Comparison of ENCODE assay signal across 24 mouse cellular contexts in the genomic region with DNA sequence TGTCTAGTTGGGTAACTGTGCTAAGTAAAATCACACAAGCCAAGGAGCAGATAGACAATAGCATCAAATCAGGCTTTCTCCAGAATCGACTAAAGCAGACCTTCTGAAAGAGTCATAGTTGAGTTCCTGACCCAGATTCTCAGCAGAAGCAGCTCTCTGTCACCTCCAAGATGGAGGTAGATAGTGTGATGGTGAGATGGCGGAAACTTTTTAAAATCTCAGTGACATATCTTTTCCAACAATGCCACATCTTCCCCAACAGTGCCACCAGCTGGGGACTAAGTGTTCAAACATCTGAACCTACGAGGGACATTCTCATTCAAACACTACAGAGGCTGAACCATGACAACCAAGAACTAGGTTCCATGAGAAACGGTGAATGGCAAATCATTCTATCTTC. TPM values are rescaled to one million over a fixed set of nuclear protein-coding genes. Genes with fewer than 3 reads are reported as not detected.
DNase-seq lines count a peak whose midpoint lies in the region; ATAC-seq and TF ChIP-seq lines count a peak whose summit lies in the region.
"Had no signal": no experiment of that assay in that cellular context is flagged by ENCODE, and none has a peak within 500 bp of the region (broad histone marks: within the 10 kb centered on the region; RNA-seq: fewer than 3 reads in every experiment).

No protein-coding gene starts in this region.

- 95% methylated on average over 4 of the region's 4 CpGs for WGBS in forebrain, postnatal 0 days
- WGBS in forebrain, embryonic 11.5 days: 93% methylated on average over 4 of the region's 4 CpGs
- 96% methylated on average over 4 of the region's 4 CpGs for WGBS in kidney, postnatal 0 days
- WGBS in midbrain, postnatal 0 days: 95% methylated on average over 4 of the region's 4 CpGs
- WGBS in midbrain, embryonic 13.5 days: 95% methylated on average over 4 of the region's 4 CpGs

- TF ChIP-seq CTCF in forebrain, postnatal 0 days (IDR thresholded peaks at IDR 0.05; ENCODE audit: low read depth): 0 out of 2 replicates have a peak, but pooled peaks have one; percentile 8
- 0 out of 2 replicates have a peak, but pooled peaks have one; percentile 4 for TF ChIP-seq CTCF in kidney, postnatal 0 days (IDR thresholded peaks at IDR 0.05; ENCODE audit: low read depth)
- peak; percentile 35; the same call in 1 of the 2 replicates for TF ChIP-seq CTCF in midbrain, postnatal 0 days (IDR thresholded peaks at IDR 0.05)

- no peaks in the 10 kb centered on the region for H3K9me3 ChIP-seq in forebrain, postnatal 0 days (ENCODE audit: low read length)
- no peaks in the 10 kb centered on the region for H3K9me3 ChIP-seq in forebrain, embryonic 11.5 days (ENCODE audit: control insufficient read depth, low read length)
- no peaks in the 10 kb centered on the region for H3K9me3 ChIP-seq in kidney, postnatal 0 days (replicated peaks; ENCODE audit: low read length)
- no peaks in the 10 kb centered on the region for H3K9me3 ChIP-seq in midbrain, postnatal 0 days (ENCODE audit: low read length)
- no peaks in the 10 kb centered on the region for H3K9me3 ChIP-seq in midbrain, embryonic 13.5 days
- H3K9me3 ChIP-seq: embryonic facial prominence, embryonic 10.5 days; embryonic facial prominence, embryonic 15.5 days; forebrain, embryonic 13.5 days; heart, embryonic 10.5 days; heart, embryonic 15.5 days; intestine, embryonic 15.5 days; liver, embryonic 15.5 days; neural tube, embryonic 13.5 days had no signal

- H3K27me3 ChIP-seq in forebrain, postnatal 0 days (ENCODE audit: insufficient read depth, low read length): no peaks in the 10 kb centered on the region
- H3K27me3 ChIP-seq in forebrain, embryonic 11.5 days (ENCODE audit: control insufficient read depth, insufficient read depth, low read length): no peaks in the 10 kb centered on the region
- H3K27me3 ChIP-seq in kidney, postnatal 0 days (ENCODE audit: insufficient read depth, low read length): no peaks in the 10 kb centered on the region
- no peaks in the 10 kb centered on the region for H3K27me3 ChIP-seq in midbrain, postnatal 0 days (ENCODE audit: insufficient read depth, low read length)
- no peaks in the 10 kb centered on the region for H3K27me3 ChIP-seq in midbrain, embryonic 13.5 days
- H3K27me3 ChIP-seq: embryonic facial prominence, embryonic 15.5 days; forebrain, embryonic 13.5 days; heart, embryonic 15.5 days; intestine, embryonic 15.5 days; liver, embryonic 15.5 days; neural tube, embryonic 13.5 days had no signal

- 0 out of 2 replicates have a peak, but pooled peaks cover 3% of the 10 kb centered on the region for H3K4me1 ChIP-seq in forebrain, postnatal 0 days (ENCODE audit: insufficient read depth)
- H3K4me1 ChIP-seq in forebrain, embryonic 11.5 days (replicated peaks; ENCODE audit: control insufficient read depth, insufficient read depth, low read length): peaks cover 2% of the 10 kb centered on the region; the same call in 1 of the 2 replicates
- H3K4me1 ChIP-seq in kidney, postnatal 0 days (replicated peaks; ENCODE audit: insufficient read depth, low read length): no peaks in the 10 kb centered on the region
- no peaks in the 10 kb centered on the region for H3K4me1 ChIP-seq in midbrain, postnatal 0 days (ENCODE audit: insufficient read depth, low read length)
- H3K4me1 ChIP-seq in midbrain, embryonic 13.5 days (replicated peaks): peaks cover 15% of the 10 kb centered on the region
- H3K4me1 ChIP-seq: embryonic facial prominence, embryonic 15.5 days; heart, embryonic 15.5 days had no signal

- DNase-seq in forebrain, postnatal 0 days: no peak
- DNase-seq in forebrain, embryonic 11.5 days (ENCODE audit: low spot score): no peak
- DNase-seq in kidney, postnatal 0 days (ENCODE audit: low spot score): no peak
- DNase-seq in kidney, postnatal 10 days: no peak
- DNase-seq in midbrain, postnatal 0 days (ENCODE audit: low spot score): no peak
- DNase-seq in right cerebral cortex, postnatal 10 days (ENCODE audit: low spot score in 2 of 2): no peak
- DNase-seq: adrenal gland, adult 8-10 months; cerebellum, adult 2 months; cerebellum, postnatal 14 days; gastrocnemius, postnatal 25 days; kidney, adult 9 months; kidney, postnatal 25 days; liver; thymus, adult 18-20 months; thymus, postnatal 36 days had no signal

- no peak overlapping the region for H3K9ac ChIP-seq in forebrain, postnatal 0 days
- no peak overlapping the region for H3K9ac ChIP-seq in forebrain, embryonic 11.5 days (ENCODE audit: low read length)
- no peak overlapping the region for H3K9ac ChIP-seq in kidney, postnatal 0 days (ENCODE audit: low read depth, low read length)
- no peak overlapping the region for H3K9ac ChIP-seq in midbrain, postnatal 0 days (replicated peaks; ENCODE audit: low read length, poor library complexity, severe bottlenecking)
- H3K9ac ChIP-seq in midbrain, embryonic 13.5 days (replicated peaks): no peak overlapping the region
- H3K9ac ChIP-seq: embryonic facial prominence, embryonic 15.5 days; forebrain, embryonic 13.5 days; intestine, embryonic 15.5 days; liver, embryonic 15.5 days had no signal

- no peak overlapping the region for H3K27ac ChIP-seq in forebrain, postnatal 0 days (ENCODE audit: low read depth, low read length)
- no peak overlapping the region for H3K27ac ChIP-seq in forebrain, embryonic 11.5 days (ENCODE audit: low read depth, low read length)
- no peak overlapping the region for H3K27ac ChIP-seq in kidney, postnatal 0 days
- no peak overlapping the region for H3K27ac ChIP-seq in midbrain, postnatal 0 days (ENCODE audit: low read depth, low read length)
- H3K27ac ChIP-seq in midbrain, embryonic 13.5 days: no peak overlapping the region
- H3K27ac ChIP-seq: embryonic facial prominence, embryonic 15.5 days; forebrain, embryonic 13.5 days; heart, embryonic 15.5 days; intestine, embryonic 15.5 days; liver, embryonic 15.5 days; neural tube, embryonic 13.5 days had no signal

- no peak for ATAC-seq in forebrain, postnatal 0 days
- ATAC-seq in forebrain, embryonic 11.5 days (replicated peaks; ENCODE audit: low FRiP score): no peak
- ATAC-seq in kidney, postnatal 0 days (replicated peaks; ENCODE audit: low FRiP score, low read depth): no peak
- no peak for ATAC-seq in midbrain, postnatal 0 days (ENCODE audit: low FRiP score)
- no peak for ATAC-seq in midbrain, embryonic 13.5 days

- no peak overlapping the region for H3K4me3 ChIP-seq in forebrain, postnatal 0 days (ENCODE audit: low read depth, low read length)
- no peak overlapping the region for H3K4me3 ChIP-seq in forebrain, embryonic 11.5 days (ENCODE audit: low read depth, low read length)
- H3K4me3 ChIP-seq in kidney, postnatal 0 days (replicated peaks; ENCODE audit: low read depth, low read length): no peak overlapping the region
- H3K4me3 ChIP-seq in midbrain, postnatal 0 days (ENCODE audit: low read depth, low read length): no peak overlapping the region
- no peak overlapping the region for H3K4me3 ChIP-seq in midbrain, embryonic 13.5 days (replicated peaks)

- H3K4me2 ChIP-seq in forebrain, postnatal 0 days (ENCODE audit: low read depth): no peak overlapping the region
- H3K4me2 ChIP-seq in forebrain, embryonic 11.5 days (ENCODE audit: low read depth, low read length, severe bottlenecking): no peak overlapping the region
- no peak overlapping the region for H3K4me2 ChIP-seq in kidney, postnatal 0 days (ENCODE audit: low read length)
- H3K4me2 ChIP-seq in midbrain, postnatal 0 days (ENCODE audit: low read depth, low read length, poor library complexity, severe bottlenecking): no peak overlapping the region
- no peak overlapping the region for H3K4me2 ChIP-seq in midbrain, embryonic 13.5 days (replicated peaks)

- no peaks in the 10 kb centered on the region for H3K36me3 ChIP-seq in forebrain, postnatal 0 days (ENCODE audit: insufficient read depth)
- H3K36me3 ChIP-seq in forebrain, embryonic 11.5 days (ENCODE audit: control insufficient read depth, insufficient read depth, low read length): no peaks in the 10 kb centered on the region
- no peaks in the 10 kb centered on the region for H3K36me3 ChIP-seq in kidney, postnatal 0 days (ENCODE audit: insufficient read depth, low read length)
- H3K36me3 ChIP-seq in midbrain, postnatal 0 days (ENCODE audit: insufficient read depth, low read length): no peaks in the 10 kb centered on the region
- no peaks in the 10 kb centered on the region for H3K36me3 ChIP-seq in midbrain, embryonic 13.5 days
- H3K36me3 ChIP-seq: embryonic facial prominence, embryonic 10.5 days; embryonic facial prominence, embryonic 15.5 days; heart, embryonic 10.5 days; heart, embryonic 15.5 days; intestine, embryonic 15.5 days; liver, embryonic 15.5 days; neural tube, embryonic 13.5 days had no signal

RNA-seq across cellular contexts. Expression of gene Ttc30a1, which starts 0.9 kb away (rescaled TPM):
- total RNA-seq in forebrain, postnatal 0 days (2014; rRNA removed): 10.8 and 10.9 TPM in 2 replicates
- polyA plus RNA-seq in forebrain, postnatal 0 days (2015; fragmentation: Nextera tagmentation; extraction: Ambion mirVana): 3.9 and 4.8 TPM in 2 replicates
- 10.6 and 11.2 TPM in 2 replicates for polyA plus RNA-seq in forebrain, embryonic 11.5 days (2014; fragmentation: Nextera tagmentation; extraction: Ambion mirVana)
- 6.7 and 7.0 TPM in 2 replicates for polyA plus RNA-seq in kidney, postnatal 0 days (2015; fragmentation: Nextera tagmentation; extraction: Ambion mirVana)
- 12.3 and 12.7 TPM in 2 replicates for total RNA-seq in midbrain, postnatal 0 days (2014; rRNA removed)
- 5.2 and 5.5 TPM in 2 replicates for polyA plus RNA-seq in midbrain, postnatal 0 days (2015; fragmentation: Nextera tagmentation; extraction: Ambion mirVana)
- polyA plus RNA-seq in midbrain, embryonic 13.5 days (2015; fragmentation: Nextera tagmentation; extraction: Ambion mirVana): 8.5 TPM in 2 replicates

RNA-seq across cellular contexts. Expression of gene Ttc30a2, which starts 4.7 kb away (rescaled TPM):
- total RNA-seq in forebrain, postnatal 0 days (2014; rRNA removed): 0.81 and 0.92 TPM in 2 replicates
- polyA plus RNA-seq in forebrain, postnatal 0 days (2015; fragmentation: Nextera tagmentation; extraction: Ambion mirVana): 0.21 and 0.24 TPM in 2 replicates
- 0.28 and 0.61 TPM in 2 replicates for polyA plus RNA-seq in forebrain, embryonic 11.5 days (2014; fragmentation: Nextera tagmentation; extraction: Ambion mirVana)
- polyA plus RNA-seq in kidney, postnatal 0 days (2015; fragmentation: Nextera tagmentation; extraction: Ambion mirVana): 0.18 and 0.51 TPM in 2 replicates
- 1.1 and 1.9 TPM in 2 replicates for total RNA-seq in midbrain, postnatal 0 days (2014; rRNA removed)
- polyA plus RNA-seq in midbrain, postnatal 0 days (2015; fragmentation: Nextera tagmentation; extraction: Ambion mirVana): 0.36 and 0.39 TPM in 2 replicates
- 1.1 and 1.6 TPM in 2 replicates for polyA plus RNA-seq in midbrain, embryonic 13.5 days (2015; fragmentation: Nextera tagmentation; extraction: Ambion mirVana)

RNA-seq across cellular contexts. Expression of gene Ttc30b, which starts 44.2 kb away (rescaled TPM):
- total RNA-seq in forebrain, postnatal 0 days (2014; rRNA removed): 27.2 and 27.4 TPM in 2 replicates
- polyA plus RNA-seq in forebrain, postnatal 0 days (2015; fragmentation: Nextera tagmentation; extraction: Ambion mirVana): 17.8 and 20.6 TPM in 2 replicates
- 6.7 and 7.2 TPM in 2 replicates for polyA plus RNA-seq in forebrain, embryonic 11.5 days (2014; fragmentation: Nextera tagmentation; extraction: Ambion mirVana)
- 14.1 and 14.5 TPM in 2 replicates for polyA plus RNA-seq in kidney, postnatal 0 days (2015; fragmentation: Nextera tagmentation; extraction: Ambion mirVana)
- 29.1 and 30.8 TPM in 2 replicates for total RNA-seq in midbrain, postnatal 0 days (2014; rRNA removed)
- polyA plus RNA-seq in midbrain, postnatal 0 days (2015; fragmentation: Nextera tagmentation; extraction: Ambion mirVana): 18.7 and 19.3 TPM in 2 replicates
- polyA plus RNA-seq in midbrain, embryonic 13.5 days (2015; fragmentation: Nextera tagmentation; extraction: Ambion mirVana): 15.3 and 15.7 TPM in 2 replicates
